Mouse (Mus musculus): ENCODE measurements around the gene Fbxw7. TPM values are rescaled to one million over a fixed set of nuclear protein-coding genes. Genes with fewer than 3 reads are reported as not detected.

Fbxw7 gene
- polyA plus RNA-seq, 1 experiment, result 17.8 TPM

DNA sequence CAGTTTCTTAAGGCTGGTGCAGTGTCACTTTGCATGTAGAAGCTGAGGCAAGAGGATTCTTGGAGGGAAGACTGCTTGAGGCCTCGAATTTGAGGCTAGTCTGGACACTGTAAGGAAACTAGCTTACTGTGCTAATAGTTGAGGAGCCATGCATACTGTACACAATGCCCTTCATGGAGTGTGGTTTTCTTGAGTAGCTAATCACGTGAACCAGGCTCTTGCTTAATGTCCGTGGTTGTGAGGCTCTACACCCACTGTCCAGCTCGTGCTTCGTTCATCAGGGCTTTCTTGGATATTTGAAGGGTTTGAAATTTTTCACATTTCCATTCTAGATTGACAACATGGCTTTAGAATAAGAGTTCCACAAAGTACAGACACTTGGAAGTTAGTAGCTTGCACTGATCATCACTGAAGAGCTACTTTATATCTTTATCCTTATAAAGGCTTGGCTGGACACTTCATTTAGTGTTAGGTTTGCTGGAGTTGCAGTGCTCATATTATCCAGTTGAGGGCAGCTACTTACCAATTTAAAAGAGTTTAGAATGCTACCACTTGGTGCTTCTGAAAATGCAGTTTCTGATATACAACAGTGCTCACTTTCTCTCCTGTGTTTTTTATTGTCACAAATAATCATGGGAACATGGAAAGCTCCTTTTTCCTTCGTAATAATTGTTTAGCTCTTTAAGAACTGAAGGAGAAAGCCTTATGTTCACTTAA lies 106.8 kb downstream of the Fbxw7 start:
- Histone ChIP-seq H3K4me3 (ENCODE audit: insufficient read depth, low read length) (no peak overlapping the region), H3K4me1 (ENCODE audit: control insufficient read depth, insufficient read depth, low read length) (peaks cover 2% of the 10 kb centered on the region; the same call in 1 of the 2 replicates), H3K27ac (ENCODE audit: insufficient read depth, low read length) (no peak overlapping the region)
- TF ChIP-seq CTCF (IDR thresholded peaks at IDR 0.05; ENCODE audit: borderline replicate concordance, insufficient read depth, low read length) (no peak), POLR2A (IDR thresholded peaks at IDR 0.05; ENCODE audit: low read depth, low read length) (no peak)

DNA sequence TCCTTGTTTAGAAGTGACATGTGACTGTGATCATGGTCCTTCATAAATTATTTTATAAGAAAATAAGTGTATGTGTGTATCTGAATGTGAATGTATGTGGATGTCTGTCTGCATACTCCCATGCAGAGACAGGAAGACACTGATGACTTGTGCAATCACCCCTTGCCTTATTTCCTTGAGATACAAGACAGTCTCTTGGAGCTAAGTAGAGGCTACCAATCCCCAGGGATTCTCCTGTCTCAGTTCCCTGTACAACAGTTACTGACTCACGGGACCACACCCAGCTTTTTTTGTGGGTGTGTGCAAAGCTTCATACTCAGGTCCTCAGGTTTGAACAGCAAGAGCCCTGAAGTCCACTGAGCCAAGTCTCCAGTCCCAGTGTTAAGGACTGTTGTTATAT lies 108.2 kb downstream of the Fbxw7 start:
- TF ChIP-seq CTCF (IDR thresholded peaks at IDR 0.05; ENCODE audit: borderline replicate concordance, insufficient read depth, low read length), result no peak
- TF ChIP-seq POLR2A (IDR thresholded peaks at IDR 0.05; ENCODE audit: low read depth, low read length), result no peak
- H3K4me3 ChIP-seq (ENCODE audit: insufficient read depth, low read length), result no peak overlapping the region
- H3K4me1 ChIP-seq (ENCODE audit: control insufficient read depth, insufficient read depth, low read length), result peaks cover 2% of the 10 kb centered on the region; the same call in 1 of the 2 replicates
- H3K27ac ChIP-seq (ENCODE audit: insufficient read depth, low read length), result no peak overlapping the region

DNA sequence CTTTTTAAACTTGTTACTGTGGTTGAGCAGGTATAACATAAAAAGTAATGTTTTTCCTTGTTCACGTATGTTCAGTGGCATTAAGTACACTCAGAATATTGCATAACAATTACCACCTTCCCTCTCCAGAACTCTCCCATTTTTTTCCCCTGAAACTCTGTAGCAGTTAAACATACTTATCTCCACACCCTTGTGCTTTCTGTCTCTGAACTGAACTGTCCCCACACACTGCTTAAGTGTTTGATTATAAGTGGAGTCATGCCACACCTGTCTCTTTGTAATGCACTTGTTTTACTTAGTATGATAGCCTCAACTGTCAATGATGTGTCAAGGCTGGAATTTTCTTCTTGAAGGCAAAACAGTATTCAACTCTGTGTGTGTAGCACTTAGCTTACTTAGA lies 108.6 kb downstream of the Fbxw7 start:
- TF ChIP-seq CTCF (IDR thresholded peaks at IDR 0.05; ENCODE audit: borderline replicate concordance, insufficient read depth, low read length), result no peak
- TF ChIP-seq POLR2A (IDR thresholded peaks at IDR 0.05; ENCODE audit: low read depth, low read length), result no peak
- Histone ChIP-seq H3K4me3 (ENCODE audit: insufficient read depth, low read length) (no peak overlapping the region), H3K4me1 (ENCODE audit: control insufficient read depth, insufficient read depth, low read length) (peaks cover 2% of the 10 kb centered on the region; the same call in 1 of the 2 replicates), H3K27ac (ENCODE audit: insufficient read depth, low read length) (no peak overlapping the region)

DNA sequence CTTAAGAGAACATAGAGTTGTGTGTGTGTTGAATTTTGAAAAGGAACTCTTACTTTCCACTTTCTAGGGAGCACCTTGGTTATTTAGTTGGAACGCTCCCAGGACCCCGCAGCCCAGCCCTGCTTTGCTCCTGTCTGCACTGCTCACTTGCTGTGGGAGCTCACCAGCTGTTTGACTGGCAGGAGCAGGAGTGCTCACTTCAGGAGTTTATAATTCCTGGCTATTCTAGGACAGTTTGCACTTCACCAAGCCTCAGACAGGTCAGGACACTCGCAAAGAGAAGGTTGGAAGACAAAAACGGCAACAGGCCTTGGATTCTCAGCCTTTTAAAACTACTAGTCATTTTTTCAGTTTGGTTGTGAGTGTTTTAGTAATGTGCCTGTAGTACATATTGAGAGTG lies 110.2 kb downstream of the Fbxw7 start:
- H3K4me1 ChIP-seq (ENCODE audit: control insufficient read depth, insufficient read depth, low read length), result peaks cover 2% of the 10 kb centered on the region; the same call in 1 of the 2 replicates
- no peak for TF ChIP-seq POLR2A (IDR thresholded peaks at IDR 0.05; ENCODE audit: low read depth, low read length)
- TF ChIP-seq CTCF (IDR thresholded peaks at IDR 0.05; ENCODE audit: borderline replicate concordance, insufficient read depth, low read length), result no peak
- H3K4me3 ChIP-seq (ENCODE audit: insufficient read depth, low read length), result no peak overlapping the region
- H3K27ac ChIP-seq (ENCODE audit: insufficient read depth, low read length), result no peak overlapping the region

DNA sequence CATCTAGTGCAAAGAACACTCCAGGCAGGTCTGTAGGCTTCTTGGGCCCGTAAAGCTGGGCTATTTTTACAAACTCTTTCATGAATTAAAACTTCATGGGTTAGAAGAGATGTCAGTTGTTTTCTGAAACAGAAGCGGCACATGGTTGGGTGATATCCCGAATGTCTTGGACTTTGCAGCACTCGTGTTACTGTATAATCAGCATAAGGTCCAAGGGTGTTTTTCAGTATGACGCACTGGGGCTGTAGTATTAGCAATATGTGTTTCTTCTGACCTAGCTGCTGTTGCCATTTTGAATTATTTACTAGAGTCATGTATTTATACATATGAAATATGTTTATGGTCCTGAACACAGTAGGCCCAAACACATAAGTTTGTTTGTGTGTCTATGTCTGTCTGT lies 111.1 kb downstream of the Fbxw7 start:
- peaks cover 2% of the 10 kb centered on the region; the same call in 1 of the 2 replicates for H3K4me1 ChIP-seq (ENCODE audit: control insufficient read depth, insufficient read depth, low read length)
- H3K27ac ChIP-seq (ENCODE audit: insufficient read depth, low read length), result no peak overlapping the region
- no peak overlapping the region for H3K4me3 ChIP-seq (ENCODE audit: insufficient read depth, low read length)
- TF ChIP-seq POLR2A (IDR thresholded peaks at IDR 0.05; ENCODE audit: low read depth, low read length), result no peak
- TF ChIP-seq CTCF (IDR thresholded peaks at IDR 0.05; ENCODE audit: borderline replicate concordance, insufficient read depth, low read length), result no peak

DNA sequence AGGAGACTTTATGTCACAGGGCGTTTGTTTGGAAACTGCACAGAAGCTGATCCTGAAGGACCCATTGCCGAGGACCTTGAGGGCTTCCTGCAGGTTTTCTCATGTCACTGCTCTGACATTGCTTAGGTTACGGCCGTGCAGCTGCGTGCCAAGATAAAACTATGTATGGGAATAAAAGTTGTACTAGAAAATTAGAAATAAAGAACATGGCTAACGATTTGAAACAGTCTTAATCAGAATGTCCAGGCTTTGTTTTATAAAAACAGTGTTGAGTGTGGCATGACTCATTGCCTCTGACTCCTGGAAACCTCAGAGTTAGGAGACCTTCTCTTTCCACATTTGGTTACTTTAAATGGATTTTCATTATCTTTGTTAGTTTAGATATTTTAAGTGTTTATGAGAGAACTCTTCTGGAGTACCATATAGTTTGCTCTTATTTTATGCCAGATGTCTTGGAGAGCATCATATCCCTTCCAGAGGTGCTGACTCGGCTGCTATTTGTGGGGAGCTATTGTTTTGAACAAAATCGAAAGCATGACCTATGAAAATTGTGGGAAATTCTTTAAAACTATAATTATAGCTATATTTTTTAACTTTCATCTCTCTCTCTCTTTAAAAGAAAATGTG lies 112.2 kb downstream of the Fbxw7 start:
- TF ChIP-seq POLR2A (IDR thresholded peaks at IDR 0.05; ENCODE audit: low read depth, low read length), result no peak
- TF ChIP-seq CTCF (IDR thresholded peaks at IDR 0.05; ENCODE audit: borderline replicate concordance, insufficient read depth, low read length), result no peak
- Histone ChIP-seq H3K27ac (ENCODE audit: insufficient read depth, low read length) (peak overlapping the region; percentile 22; the same call in 1 of the 2 replicates), H3K4me1 (ENCODE audit: control insufficient read depth, insufficient read depth, low read length) (peaks cover 2% of the 10 kb centered on the region; the same call in 1 of the 2 replicates), H3K4me3 (ENCODE audit: insufficient read depth, low read length) (no peak overlapping the region)

DNA sequence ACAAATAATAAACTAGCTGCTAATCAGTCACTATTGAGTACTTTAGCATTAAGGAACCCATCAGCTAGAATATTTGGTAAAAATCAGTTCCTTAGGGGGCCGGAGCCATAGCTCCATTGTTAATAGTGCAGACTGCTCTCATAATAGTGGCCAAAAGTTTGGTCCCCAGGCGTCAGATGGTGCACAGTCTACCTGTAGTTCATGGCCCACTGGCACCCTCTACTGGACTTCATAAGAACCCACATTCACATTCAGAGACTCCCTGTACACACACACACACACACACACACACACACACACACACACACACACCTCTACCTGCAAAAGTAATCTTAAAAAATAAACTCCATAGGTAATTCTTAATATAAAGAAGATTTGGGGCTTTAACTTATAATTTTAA lies 112.8 kb downstream of the Fbxw7 start:
- peaks cover 2% of the 10 kb centered on the region; the same call in 1 of the 2 replicates for H3K4me1 ChIP-seq (ENCODE audit: control insufficient read depth, insufficient read depth, low read length)
- H3K4me3 ChIP-seq (ENCODE audit: insufficient read depth, low read length), result no peak overlapping the region
- TF ChIP-seq CTCF (IDR thresholded peaks at IDR 0.05; ENCODE audit: borderline replicate concordance, insufficient read depth, low read length), result no peak
- TF ChIP-seq POLR2A (IDR thresholded peaks at IDR 0.05; ENCODE audit: low read depth, low read length), result no peak
- no peak overlapping the region for H3K27ac ChIP-seq (ENCODE audit: insufficient read depth, low read length)

DNA sequence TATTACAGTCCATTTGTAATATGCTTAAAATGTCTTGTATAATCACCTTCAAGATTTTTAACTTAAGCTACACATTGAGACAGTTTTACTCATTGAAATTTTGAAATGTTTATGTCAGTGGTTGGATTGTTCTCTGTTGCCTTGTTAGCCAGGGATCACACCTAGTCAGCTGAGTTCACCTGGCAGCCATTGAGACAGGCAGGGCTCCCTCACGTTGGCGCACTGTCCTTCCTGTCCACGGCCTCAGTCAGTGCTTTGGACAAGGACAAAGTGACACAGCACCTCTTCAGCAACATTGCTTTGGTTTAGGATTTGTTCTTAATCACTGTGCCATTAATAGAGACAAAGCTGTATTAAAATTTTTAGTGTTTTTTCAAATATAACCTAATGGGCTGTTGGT lies 114.1 kb downstream of the Fbxw7 start:
- H3K27ac ChIP-seq (ENCODE audit: insufficient read depth, low read length), result no peak overlapping the region
- TF ChIP-seq CTCF (IDR thresholded peaks at IDR 0.05; ENCODE audit: borderline replicate concordance, insufficient read depth, low read length) (no peak), POLR2A (IDR thresholded peaks at IDR 0.05; ENCODE audit: low read depth, low read length) (no peak)
- H3K4me1 ChIP-seq (ENCODE audit: control insufficient read depth, insufficient read depth, low read length), result no peaks in the 10 kb centered on the region
- no peak overlapping the region for H3K4me3 ChIP-seq (ENCODE audit: insufficient read depth, low read length)

DNA sequence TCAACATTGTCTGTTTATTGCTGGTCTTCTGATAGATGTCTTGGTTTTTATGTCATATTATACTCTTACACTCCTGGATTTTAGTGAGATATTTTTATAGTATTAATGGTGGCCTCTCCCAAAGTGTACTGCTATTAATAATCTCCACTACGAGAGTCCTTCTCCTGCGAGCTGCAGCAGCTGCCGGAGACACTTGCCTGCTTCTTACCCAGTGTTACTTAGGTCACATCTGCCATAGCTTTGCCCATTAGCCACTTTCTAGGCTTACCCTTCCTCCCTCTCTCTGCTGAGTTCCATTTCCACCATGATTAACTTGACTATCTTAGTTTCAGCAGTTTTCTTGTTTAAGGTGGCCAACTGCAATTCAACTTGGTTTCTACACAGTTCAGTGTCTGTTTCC lies 115.6 kb downstream of the Fbxw7 start:
- no peak for TF ChIP-seq POLR2A (IDR thresholded peaks at IDR 0.05; ENCODE audit: low read depth, low read length)
- TF ChIP-seq CTCF (IDR thresholded peaks at IDR 0.05; ENCODE audit: borderline replicate concordance, insufficient read depth, low read length), result no peak
- H3K4me3 ChIP-seq (ENCODE audit: insufficient read depth, low read length), result no peak overlapping the region
- H3K27ac ChIP-seq (ENCODE audit: insufficient read depth, low read length), result no peak overlapping the region
- no peaks in the 10 kb centered on the region for H3K4me1 ChIP-seq (ENCODE audit: control insufficient read depth, insufficient read depth, low read length)

DNA sequence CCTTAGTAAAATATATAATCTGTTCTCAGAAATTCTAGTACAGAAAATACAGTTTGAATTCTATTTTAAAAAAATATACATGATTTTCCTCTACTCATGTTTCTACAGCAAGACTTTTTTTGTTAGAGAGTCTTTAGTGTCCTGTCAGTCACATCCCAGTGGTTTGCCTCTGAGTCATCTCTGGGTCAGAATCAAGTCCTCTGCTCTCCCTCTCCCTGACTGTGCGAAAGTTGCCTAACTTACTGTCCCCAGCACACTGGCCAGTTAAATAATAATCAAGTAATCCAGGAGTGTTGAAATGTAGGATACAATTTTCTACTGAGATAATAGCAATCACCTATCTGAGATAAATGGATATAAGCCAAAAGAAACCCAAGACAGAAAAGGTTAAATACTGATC lies 120.7 kb downstream of the Fbxw7 start:
- Histone ChIP-seq H3K4me1 (ENCODE audit: control insufficient read depth, insufficient read depth, low read length) (no peaks in the 10 kb centered on the region), H3K27ac (ENCODE audit: insufficient read depth, low read length) (no peak overlapping the region), H3K4me3 (ENCODE audit: insufficient read depth, low read length) (no peak overlapping the region)
- TF ChIP-seq POLR2A (IDR thresholded peaks at IDR 0.05; ENCODE audit: low read depth, low read length) (no peak), CTCF (IDR thresholded peaks at IDR 0.05; ENCODE audit: borderline replicate concordance, insufficient read depth, low read length) (no peak)

Data from embryonic fibroblast, embryonic 13.5 days (primary cell).